Mouse (Mus musculus) thymus, adult 2 months (tissue): ENCODE measurements around the gene Plekhm1.

Experiments used
- CTCF ChIP-seq: fragments of 200-500 bp; IDR thresholded peaks from 2 replicates; pipeline ENCODE4 v1.5.1; 2012; ENCODE audit warnings: mild to moderate bottlenecking, control low read depth, low read length, moderate library complexity, borderline replicate concordance; ENCODE audit not compliant: control insufficient read depth, poor library complexity, insufficient read depth; ENCODE audit errors: extremely low read depth
- POLR2A ChIP-seq: fragments of 200-500 bp; IDR thresholded peaks from 2 replicates; pipeline ENCODE4 v1.6.1; 2012; ENCODE audit warnings: mild to moderate bottlenecking, low read length, control low read depth, moderate library complexity; ENCODE audit not compliant: control insufficient read depth, poor library complexity, insufficient read depth; ENCODE audit errors: extremely low read depth

DNA sequence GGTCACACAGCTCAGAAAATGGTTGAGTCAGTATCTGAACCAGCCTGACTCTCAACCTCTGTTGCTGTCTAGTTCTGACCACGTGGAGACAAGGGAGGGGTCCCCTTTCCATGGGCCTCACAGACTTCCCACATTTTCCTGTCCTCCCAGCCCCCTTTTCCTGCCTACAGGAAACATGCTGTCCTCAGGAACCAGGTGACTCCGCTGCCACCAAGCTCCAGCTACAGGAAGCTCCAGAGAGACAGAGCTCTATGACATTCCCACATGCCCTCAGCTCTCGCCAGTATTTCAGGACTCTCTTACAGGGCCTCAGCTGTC is 41.3 kb downstream of the Plekhm1 start:
- TF ChIP-seq CTCF (no peak), POLR2A (no peak)
